Mouse (Mus musculus) thymus, adult 2 months (tissue): Measurements from ENCODE around the gene Ankrd52. TPM values are rescaled to one million over a fixed set of nuclear protein-coding genes. Genes with fewer than 3 reads are reported as not detected.
A peak's percentile ranks its signal among the peaks of the same experiment; 100 is the strongest.
"Not testable (repeated sequence)": the region's sequence is repeated elsewhere in the genome, so short reads cannot be mapped to it uniquely, and the experiment has no call there.

Experiments
- DNase-seq: peaks from one replicate; pipeline ENCODE4 v3.0.0; 2021
- H3K27ac ChIP-seq: fragments of 200-500 bp; 2 replicates; pipeline ENCODE4 v1.5.1; 2012; ENCODE audit warnings: low read length, control low read depth; ENCODE audit not compliant: control insufficient read depth, insufficient read depth
- H3K27me3 ChIP-seq: fragments of 200-500 bp; 2 replicates; pipeline ENCODE4 v1.6.1; 2012; ENCODE audit warnings: mild to moderate bottlenecking, low read length, moderate library complexity, mixed read lengths; ENCODE audit not compliant: control insufficient read depth, insufficient read depth
- H3K36me3 ChIP-seq: fragments of 200-500 bp; 2 replicates; pipeline ENCODE4 v1.6.1; 2012; ENCODE audit warnings: mild to moderate bottlenecking, low read length, moderate library complexity; ENCODE audit not compliant: control insufficient read depth, insufficient read depth
- H3K4me1 ChIP-seq: fragments of 200-500 bp; replicated peaks from 2 replicates; pipeline ENCODE4 v1.6.1; 2012; ENCODE audit warnings: low read length; ENCODE audit not compliant: control insufficient read depth, insufficient read depth
- H3K4me3 ChIP-seq: fragments of 200-500 bp; 2 replicates; pipeline ENCODE4 v1.5.1; 2012; ENCODE audit warnings: mild to moderate bottlenecking, low read length, control low read depth, moderate library complexity; ENCODE audit not compliant: control insufficient read depth, insufficient read depth
- CTCF ChIP-seq: fragments of 200-500 bp; IDR thresholded peaks from 2 replicates; pipeline ENCODE4 v1.5.1; 2012; ENCODE audit warnings: mild to moderate bottlenecking, control low read depth, low read length, moderate library complexity, borderline replicate concordance; ENCODE audit not compliant: control insufficient read depth, poor library complexity, insufficient read depth; ENCODE audit errors: extremely low read depth
- POLR2A ChIP-seq: fragments of 200-500 bp; IDR thresholded peaks from 2 replicates; pipeline ENCODE4 v1.6.1; 2012; ENCODE audit warnings: mild to moderate bottlenecking, low read length, control low read depth, moderate library complexity; ENCODE audit not compliant: control insufficient read depth, poor library complexity, insufficient read depth; ENCODE audit errors: extremely low read depth
- WGBS: fragments of 180-500 bp; shearing (Covaris S2); methylation state at CpG from one replicate; pipeline ENCODE4 v1.1.7; 2018; 5-methylcytosine and 5-hydroxymethylcytosine counted together
- polyA plus RNA-seq: library from polyadenylated mRNA; depleted of rRNA; stranded (reverse); fragments of >200 nt; gene quantifications from 2 replicates; pipeline ENCODE4 v1.2.3, GENCODE M21; 2012; rRNA removed

The Ankrd52 gene
- polyA plus RNA-seq: 71.0 and 87.0 TPM in 2 replicates

GRCm38 (mm10) chr10:128376455-128377211 is at the start of gene Ankrd52:
Gene Ankrd52 (plus strand): TSS chr10:128377115.
- Histone ChIP-seq H3K27ac (0 out of 2 replicates have a peak within 1 kb of the TSS, but pooled peaks have one; percentile 3), H3K36me3 (peaks cover 3% of the 10 kb centered on the region), H3K27me3 (no peaks in the 10 kb centered on the region), H3K4me3 (peak within 1 kb of the TSS; percentile 54), H3K4me1 (peaks cover 16% of the 10 kb centered on the region)
- TF ChIP-seq CTCF (peak; percentile 79), POLR2A (peak; percentile 57; the same call in 1 of the 2 replicates)
- peak; percentile 85 for DNase-seq
- WGBS: under 1% methylated on average over 65 of the region's 73 CpGs

GRCm38 (mm10) chr10:128327610-128328009 is 49.3 kb upstream of the Ankrd52 start:
- WGBS: 82% methylated on average over 10 of the region's 10 CpGs
- peaks cover 7% of the 10 kb centered on the region for H3K4me1 ChIP-seq
- no peak overlapping the region for H3K4me3 ChIP-seq
- DNase-seq: no peak
- H3K27ac ChIP-seq: no peak overlapping the region
- H3K36me3 ChIP-seq: peaks cover 19% of the 10 kb centered on the region
- TF ChIP-seq CTCF (no peak), POLR2A (no peak)
- no peaks in the 10 kb centered on the region for H3K27me3 ChIP-seq

GRCm38 (mm10) chr10:128332358-128333249 is 44.3 kb upstream of the Ankrd52 start:
- H3K4me1 ChIP-seq, H3K4me3 ChIP-seq, H3K36me3 ChIP-seq, H3K27me3 ChIP-seq, H3K27ac ChIP-seq, DNase-seq: not testable (repeated sequence)
- 73% methylated on average over 6 of the region's 6 CpGs for WGBS

GRCm38 (mm10) chr10:128335582-128335981 is 41.3 kb upstream of the Ankrd52 start:
- WGBS: under 1% methylated on average over 4 of the region's 4 CpGs

GRCm38 (mm10) chr10:128336195-128336594 is 40.7 kb upstream of the Ankrd52 start:
- no peaks in the 10 kb centered on the region for H3K27me3 ChIP-seq
- no peaks in the 10 kb centered on the region for H3K36me3 ChIP-seq
- H3K4me3 ChIP-seq: no peak overlapping the region
- no peaks in the 10 kb centered on the region for H3K4me1 ChIP-seq
- H3K27ac ChIP-seq: no peak overlapping the region
- no peak for DNase-seq
- TF ChIP-seq CTCF: no peak
- no peak for TF ChIP-seq POLR2A
- 98% methylated on average over 3 of the region's 3 CpGs for WGBS

More at GRCm38 (mm10) chr10:128335582-128335981, 41.3 kb upstream of the Ankrd52 start:
- Histone ChIP-seq H3K4me1 (no peaks in the 10 kb centered on the region), H3K27me3 (no peaks in the 10 kb centered on the region), H3K4me3 (no peak overlapping the region), H3K27ac (no peak overlapping the region), H3K36me3 (no peaks in the 10 kb centered on the region)
- TF ChIP-seq CTCF (no peak), POLR2A (no peak)
- DNase-seq: peak; percentile 86

- no peak overlapping the region for H3K27ac ChIP-seq
- WGBS: 84% methylated on average over 3 of the region's 3 CpGs
- H3K4me3 ChIP-seq: no peak overlapping the region
These were observed 40.3 kb upstream of the Ankrd52 start for GRCm38 (mm10) chr10:128336597-128336996.

More at GRCm38 (mm10) chr10:128336597-128336996, 40.3 kb upstream of the Ankrd52 start:
- Histone ChIP-seq H3K27me3 (no peaks in the 10 kb centered on the region), H3K36me3 (no peaks in the 10 kb centered on the region), H3K4me1 (no peaks in the 10 kb centered on the region)
- TF ChIP-seq CTCF (no peak), POLR2A (no peak)
- DNase-seq: no peak
